Mouse (Mus musculus): Measurements from ENCODE around the gene Slc25a22.

Slc25a22 gene

DNA sequence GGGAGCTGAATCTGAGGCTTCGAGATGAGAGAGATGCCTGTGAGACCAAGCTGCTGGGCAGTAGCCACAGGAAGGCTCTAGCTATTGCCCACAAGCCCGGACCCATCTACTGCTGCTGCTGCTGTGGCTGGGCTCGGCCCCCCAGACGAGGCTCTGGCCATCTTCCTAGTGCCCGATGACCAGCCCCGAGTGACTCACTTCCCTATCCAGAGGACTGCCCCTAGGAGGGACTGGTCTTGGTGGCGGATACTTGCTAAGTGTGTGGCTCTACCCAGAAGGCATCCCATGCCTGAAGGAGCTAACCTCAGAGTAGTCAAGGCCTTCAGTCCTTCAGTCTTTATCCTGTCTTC, 28.3 kb upstream of the Slc25a22 start:
- no peak for TF ChIP-seq GATA4 (IDR thresholded peaks at IDR 0.05; ENCODE audit: insufficient replicate concordance, low read length)

DNA sequence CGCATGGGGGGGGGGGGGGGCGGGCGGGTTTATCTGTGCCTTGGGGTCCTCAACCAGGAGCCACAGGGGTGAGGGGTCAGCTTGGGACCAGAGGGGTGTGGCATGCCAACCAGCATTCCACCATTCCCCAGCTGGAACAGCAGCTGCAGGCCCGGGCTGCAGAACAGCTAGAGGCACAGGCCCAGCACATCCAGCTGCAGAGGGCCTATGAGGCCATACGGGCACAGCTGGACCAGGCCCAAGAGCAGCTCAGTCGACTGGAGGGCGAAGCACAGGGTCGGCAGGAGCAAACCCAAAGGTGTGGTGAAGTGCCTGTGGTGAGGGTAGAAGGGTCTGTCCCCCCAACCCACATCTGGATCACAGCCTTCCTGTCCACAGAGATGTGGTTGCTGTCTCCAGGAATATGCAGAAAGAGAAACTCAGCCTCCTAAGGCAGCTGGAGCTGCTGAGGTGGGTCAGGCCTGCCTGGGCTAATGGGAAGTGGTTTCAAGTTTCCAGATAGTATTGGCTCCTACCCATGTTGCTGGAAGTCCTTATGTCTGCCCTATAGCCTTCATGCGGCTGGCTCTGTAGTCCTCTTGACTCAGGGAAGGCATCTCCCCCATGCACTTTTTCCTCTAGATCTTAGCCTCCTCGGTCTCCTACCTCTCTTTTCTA, 27.8 kb upstream of the Slc25a22 start:
- no peak for TF ChIP-seq GATA4 (IDR thresholded peaks at IDR 0.05; ENCODE audit: insufficient replicate concordance, low read length)

DNA sequence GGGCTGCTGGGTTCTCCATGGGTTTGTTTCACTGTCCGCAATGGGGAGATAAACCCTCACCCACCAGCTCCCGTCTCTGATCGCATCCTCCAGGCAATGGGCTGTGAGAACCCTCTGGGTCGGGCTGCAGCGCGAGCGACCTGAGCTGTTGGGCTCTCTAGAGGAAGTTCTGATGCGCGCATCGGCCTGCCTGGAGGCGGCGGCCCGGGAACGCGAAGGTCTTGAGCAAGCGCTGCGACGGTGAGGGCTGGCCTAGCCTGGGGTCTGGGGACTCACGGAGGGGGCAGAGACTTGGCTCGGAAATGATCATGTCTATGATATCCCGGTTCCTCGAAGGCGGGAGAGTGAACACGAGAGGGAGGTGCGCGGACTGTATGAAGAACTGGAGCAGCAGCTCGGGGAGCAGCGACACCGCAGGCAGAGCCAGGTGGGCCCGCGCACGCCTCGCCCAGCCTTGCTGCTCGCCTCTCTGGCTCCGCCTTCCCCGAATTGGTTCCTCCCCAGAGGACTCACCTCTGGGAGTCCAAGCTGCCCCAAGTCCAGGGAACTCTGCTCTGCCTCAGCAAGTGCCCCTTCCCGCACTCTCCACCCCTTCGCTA, 27.0 kb upstream of the Slc25a22 start:
- TF ChIP-seq GATA4 (IDR thresholded peaks at IDR 0.05; ENCODE audit: insufficient replicate concordance, low read length) = no peak

DNA sequence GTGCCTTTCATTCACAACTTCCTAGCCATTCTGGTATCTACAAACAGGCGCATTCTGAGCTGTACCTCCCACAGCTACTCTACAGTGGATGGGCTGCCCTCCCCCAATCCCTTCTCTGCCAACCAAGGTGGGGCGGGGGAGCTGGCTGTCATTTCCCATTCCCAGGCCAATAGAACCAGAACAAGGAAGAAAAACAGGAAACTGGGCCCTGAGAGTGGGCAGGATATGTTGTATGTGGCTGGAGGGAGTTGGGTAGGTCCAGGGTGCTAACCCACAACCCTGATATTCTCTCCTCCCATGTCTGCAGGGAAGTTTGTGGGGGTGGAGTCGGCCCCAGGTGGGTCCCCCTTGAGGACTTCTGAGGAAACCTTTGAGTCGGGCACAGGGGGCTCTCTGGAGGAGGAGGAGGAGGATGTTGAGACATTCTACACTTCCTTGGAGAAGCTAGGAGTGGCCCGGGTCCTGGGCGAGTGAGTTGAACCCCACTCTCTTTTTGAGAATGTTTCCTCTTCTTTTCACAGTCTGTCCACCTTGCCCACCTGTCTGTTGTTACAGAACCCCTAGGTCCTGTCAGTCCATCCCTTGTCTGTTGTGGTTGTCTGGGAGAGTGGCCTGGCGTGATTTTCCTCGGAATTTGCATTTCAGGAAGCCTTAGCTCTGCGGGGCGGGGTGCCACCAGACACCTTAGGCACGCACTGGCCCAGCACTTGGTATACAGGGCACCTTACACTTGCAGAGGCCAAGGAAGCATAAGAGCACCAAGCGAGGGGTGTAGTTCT, 26.3 kb upstream of the Slc25a22 start:
- no peak for TF ChIP-seq GATA4 (IDR thresholded peaks at IDR 0.05; ENCODE audit: insufficient replicate concordance, low read length)

DNA sequence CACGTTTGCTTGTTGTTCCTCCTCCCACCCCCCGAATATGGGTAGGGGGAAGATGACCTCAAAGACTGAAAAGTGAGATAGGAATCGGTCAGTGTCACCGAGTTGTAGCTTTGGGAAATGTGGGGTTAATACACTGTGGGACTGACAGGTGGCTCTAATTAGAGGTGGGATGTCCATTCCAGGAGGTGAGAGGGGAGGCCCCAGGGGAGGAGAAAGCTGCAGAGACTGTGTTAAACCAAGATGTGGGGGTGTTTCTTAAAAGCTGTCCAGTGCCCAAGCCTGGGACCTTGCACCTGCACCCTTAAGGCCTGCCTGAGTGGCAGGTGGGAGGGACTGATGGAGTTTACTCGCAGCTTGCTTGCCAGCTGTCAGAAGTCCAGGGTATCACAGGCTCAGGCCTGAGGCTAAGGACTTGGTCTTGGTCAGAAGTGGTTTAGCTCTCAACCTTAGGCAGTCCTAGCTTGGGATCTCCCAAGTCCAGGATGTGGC, 24.7 kb upstream of the Slc25a22 start:
- no peak for TF ChIP-seq GATA4 (IDR thresholded peaks at IDR 0.05; ENCODE audit: insufficient replicate concordance, low read length)

DNA sequence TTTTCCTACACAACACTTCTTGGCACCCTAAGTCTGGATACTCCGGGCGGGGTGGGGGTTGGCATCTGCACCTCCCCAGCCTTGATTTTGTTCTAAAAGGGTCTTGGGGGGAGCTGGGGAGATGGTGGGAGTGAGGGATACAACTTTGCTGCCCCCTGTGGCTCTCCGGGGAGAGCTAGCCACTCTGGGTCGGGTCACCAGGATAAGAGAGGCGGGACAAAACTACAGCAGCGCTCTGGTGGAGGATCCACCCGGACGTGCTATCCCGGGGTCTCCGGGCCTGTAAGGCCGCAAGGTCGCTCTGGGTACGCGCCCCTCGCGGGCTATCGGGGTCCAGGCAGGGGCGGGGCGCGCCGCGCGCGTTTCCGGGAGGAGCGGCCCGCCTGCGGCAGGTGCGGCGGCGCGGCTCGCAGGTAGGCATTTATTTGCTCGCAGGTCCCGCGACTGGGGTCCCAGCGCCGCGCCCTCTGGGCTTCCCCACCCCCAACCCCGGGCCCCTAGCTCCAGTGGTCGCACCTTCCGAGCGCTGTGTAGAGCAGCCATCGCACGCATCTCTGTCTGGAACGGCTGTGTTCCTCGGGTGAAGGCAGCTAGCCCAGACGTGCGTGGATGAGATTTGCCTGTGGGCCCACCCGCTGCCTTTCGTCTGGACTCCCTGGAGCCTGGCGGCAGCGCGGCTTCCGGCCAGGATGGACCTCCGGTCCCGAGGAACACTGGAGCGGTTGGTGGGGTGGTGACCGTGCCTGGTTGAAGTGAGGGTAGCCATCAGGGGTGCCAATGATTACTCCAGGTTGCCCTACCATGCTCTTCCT, 24.0 kb upstream of the Slc25a22 start:
- no peak for TF ChIP-seq GATA4 (IDR thresholded peaks at IDR 0.05; ENCODE audit: insufficient replicate concordance, low read length)

DNA sequence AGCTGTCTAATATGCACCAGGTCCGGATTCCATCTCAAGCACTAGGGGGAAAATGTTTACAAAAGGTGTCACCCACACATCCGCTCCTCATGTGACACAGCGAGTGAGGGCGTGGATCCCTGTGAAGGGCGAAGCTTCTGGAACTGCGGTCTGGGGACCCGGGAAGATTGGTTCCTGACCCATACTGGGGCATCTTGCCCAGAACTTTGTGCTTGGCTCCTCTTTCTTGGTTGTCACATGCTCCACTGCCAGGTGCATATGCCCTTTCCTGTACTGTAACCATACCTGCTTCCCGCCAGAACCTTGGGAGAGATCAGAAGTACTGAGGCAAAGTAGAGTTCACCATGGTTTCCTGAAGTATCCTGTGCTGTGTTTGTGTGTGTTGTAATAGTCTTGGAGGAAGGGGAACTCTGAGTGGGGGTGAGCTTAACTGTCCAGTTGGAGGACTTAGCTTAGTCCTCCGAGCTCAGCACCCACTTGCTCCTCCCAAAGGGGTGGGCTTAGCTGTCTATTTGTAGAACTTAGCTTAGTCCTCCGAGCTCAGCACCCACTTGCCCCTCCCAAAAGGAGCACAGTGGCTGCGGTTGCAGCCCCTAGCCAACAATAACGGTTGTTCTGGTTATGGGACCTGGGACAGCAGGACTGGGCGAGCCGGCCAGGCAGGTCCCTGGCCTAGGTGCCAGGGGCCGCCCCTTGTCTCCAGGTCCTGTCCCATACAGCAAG, 22.9 kb upstream of the Slc25a22 start, which contains the start of gene Cracr2b:
Cracr2b (plus strand) TSS at position 704 of the 723 bp plus-strand sequence.
- no peak for TF ChIP-seq GATA4 (IDR thresholded peaks at IDR 0.05; ENCODE audit: insufficient replicate concordance, low read length)

DNA sequence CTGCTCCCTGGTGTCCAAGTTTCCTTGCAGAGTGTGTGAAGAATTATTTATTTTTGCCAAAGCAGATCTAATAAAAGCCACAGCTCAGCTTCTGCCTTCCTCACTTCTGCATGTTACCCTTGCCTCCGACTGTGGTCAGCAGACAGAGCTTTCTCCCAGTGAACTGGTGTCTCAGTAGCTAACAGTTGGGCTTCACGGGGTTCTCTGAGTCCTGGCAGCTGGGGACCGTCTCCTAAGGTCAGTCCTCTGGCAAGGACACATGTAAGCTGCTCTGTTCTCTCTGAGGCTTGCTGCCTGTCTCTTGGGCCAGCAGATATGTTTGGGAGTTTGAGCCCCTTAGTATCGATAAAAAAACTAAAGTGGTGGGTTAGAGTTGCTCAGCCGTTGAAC, 22.3 kb upstream of the Slc25a22 start:
- no peak for TF ChIP-seq GATA4 (IDR thresholded peaks at IDR 0.05; ENCODE audit: insufficient replicate concordance, low read length)

DNA sequence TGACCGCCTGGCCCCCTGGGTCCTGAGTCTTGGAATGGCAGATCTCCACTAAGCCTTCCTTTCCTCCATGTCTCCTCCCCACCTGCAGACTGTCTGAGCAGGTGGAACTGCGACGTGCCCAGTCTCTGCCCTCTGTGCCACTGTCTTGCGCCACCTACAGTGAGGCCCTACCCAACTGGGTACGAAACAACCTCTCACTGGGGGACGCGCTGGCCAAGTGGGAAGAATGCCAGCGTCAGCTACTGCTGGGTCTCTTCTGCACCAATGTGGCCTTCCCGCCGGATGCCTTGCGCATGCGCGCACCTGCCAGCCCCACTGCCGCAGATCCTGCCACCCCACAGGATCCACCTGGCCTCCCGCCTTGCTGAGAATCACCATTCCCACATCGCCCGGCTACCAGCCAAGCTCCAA, 21.6 kb upstream of the Slc25a22 start:
- TF ChIP-seq GATA4 (IDR thresholded peaks at IDR 0.05; ENCODE audit: insufficient replicate concordance, low read length) = no peak

DNA sequence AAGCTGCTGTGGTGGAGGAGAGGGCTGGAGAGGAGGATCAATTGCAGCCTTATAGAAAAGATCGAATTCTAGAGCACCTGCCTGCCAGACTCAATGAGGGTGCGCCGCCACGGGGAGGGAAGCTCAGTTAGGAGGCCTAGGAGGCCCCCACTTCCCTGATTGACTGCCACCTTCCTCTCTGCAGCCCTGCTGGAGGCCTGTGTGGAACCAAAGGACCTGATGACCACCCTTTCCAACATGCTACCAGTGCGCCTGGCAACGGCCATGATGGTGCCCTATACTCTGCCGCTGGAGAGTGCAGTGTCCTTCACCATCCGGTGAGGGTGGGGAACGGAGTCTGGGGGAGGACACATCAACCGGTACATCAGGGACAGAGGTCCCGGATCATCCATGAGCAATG, 21.0 kb upstream of the Slc25a22 start:
- no peak for TF ChIP-seq GATA4 (IDR thresholded peaks at IDR 0.05; ENCODE audit: insufficient replicate concordance, low read length)

DNA sequence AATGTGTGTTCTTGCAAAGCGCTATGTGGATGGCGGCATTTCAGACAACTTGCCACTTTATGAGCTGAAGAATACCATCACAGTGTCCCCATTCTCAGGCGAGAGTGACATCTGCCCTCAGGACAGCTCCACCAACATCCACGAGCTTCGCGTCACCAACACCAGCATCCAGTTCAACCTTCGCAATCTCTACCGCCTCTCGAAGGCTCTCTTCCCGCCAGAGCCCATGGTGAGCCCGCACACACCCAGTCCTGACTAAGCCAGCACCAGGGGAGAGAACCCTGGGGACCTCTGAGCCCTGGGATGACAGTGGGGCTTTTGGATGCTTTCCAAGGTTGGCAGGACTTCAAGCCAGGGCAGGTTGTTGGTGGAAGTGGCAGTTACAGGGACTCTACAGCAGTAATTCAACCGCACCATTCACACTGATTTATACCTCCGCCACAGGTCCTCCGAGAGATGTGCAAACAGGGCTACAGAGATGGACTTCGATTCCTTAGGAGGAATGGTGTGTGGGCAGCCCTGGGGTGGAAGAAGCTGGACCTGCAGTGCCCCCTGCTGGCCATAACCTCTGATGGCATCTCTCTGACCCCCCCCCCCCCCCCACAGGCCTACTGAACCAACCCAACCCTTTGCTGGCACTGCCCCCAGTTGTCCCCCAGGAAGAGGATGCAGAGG, 20.4 kb upstream of the Slc25a22 start:
- TF ChIP-seq GATA4 (IDR thresholded peaks at IDR 0.05; ENCODE audit: insufficient replicate concordance, low read length) = no peak

DNA sequence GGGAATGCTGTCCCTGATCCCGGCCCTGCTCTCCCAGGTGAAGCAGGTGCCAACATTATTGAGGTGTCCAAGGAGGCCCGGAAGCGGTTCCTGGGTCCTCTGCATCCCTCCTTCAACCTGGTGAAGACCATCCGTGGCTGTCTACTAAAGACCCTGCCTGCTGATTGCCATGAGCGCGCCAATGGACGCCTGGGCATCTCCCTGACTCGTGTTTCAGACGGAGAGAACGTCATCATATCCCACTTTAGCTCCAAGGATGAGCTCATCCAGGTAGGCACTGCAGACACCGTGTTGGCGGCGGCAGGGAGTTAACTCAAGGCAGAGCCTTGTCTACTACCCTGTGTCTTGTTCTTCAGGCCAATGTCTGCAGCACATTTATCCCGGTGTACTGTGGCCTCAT, 19.5 kb upstream of the Slc25a22 start:
- no peak for TF ChIP-seq GATA4 (IDR thresholded peaks at IDR 0.05; ENCODE audit: insufficient replicate concordance, low read length)

DNA sequence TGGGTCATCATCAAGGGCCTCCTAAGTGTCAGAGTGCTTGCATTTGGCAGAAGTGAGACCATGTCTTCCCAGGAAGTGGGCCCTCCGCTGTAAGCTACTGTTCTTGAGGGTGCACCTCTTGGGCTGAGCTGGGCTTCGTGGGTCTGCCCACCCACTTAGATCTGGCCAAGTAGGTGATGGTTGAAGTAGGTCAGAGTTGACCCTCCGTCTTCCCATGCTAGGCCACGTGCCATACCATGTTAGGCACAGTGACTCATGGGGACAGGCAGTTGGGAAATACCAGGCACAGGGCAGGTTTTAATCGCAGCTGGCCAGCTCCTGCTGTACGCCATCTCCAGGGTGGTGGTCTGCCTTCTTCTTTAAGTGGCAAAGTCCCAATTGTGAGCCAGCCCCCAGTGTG, 19.0 kb upstream of the Slc25a22 start:
- TF ChIP-seq GATA4 (IDR thresholded peaks at IDR 0.05; ENCODE audit: insufficient replicate concordance, low read length) = no peak
